ENCODE assay signal across 9 mouse cellular contexts in genomic region chr12:111812611-111813010, GRCm38 (mm10). TPM values are rescaled to one million over a fixed set of nuclear protein-coding genes. Genes with fewer than 3 reads are reported as not detected.
DNase-seq lines count a peak whose midpoint lies in the region; ATAC-seq lines count a peak whose summit lies in the region.
"Had no signal": no experiment of that assay in that cellular context is flagged by ENCODE, and none has a peak within 500 bp of the region (broad histone marks: within the 10 kb centered on the region; RNA-seq: fewer than 3 reads in every experiment).

No protein-coding gene starts in this region.

- peak overlapping the region; percentile 69 for H3K9ac ChIP-seq in kidney, embryonic 15.5 days
- peak overlapping the region; percentile 72 for H3K9ac ChIP-seq in embryonic facial prominence, embryonic 12.5 days

- ATAC-seq in kidney, embryonic 15.5 days (replicated peaks; ENCODE audit: low FRiP score), result no peak
- ATAC-seq in embryonic facial prominence, embryonic 12.5 days (ENCODE audit: insufficient number of reproducible peaks, insufficient read depth, low FRiP score, low TSS enrichment), result no peak
- no peak for ATAC-seq in erythroid progenitor cell, adult 5-6 weeks (replicated peaks; ENCODE audit: low FRiP score, poor library complexity, severe bottlenecking)
- ATAC-seq: activated CD4-positive, CD25-positive, alpha-beta regulatory T cell, adult 4 months had no signal

- H3K27me3 ChIP-seq in kidney, embryonic 15.5 days, result no peaks in the 10 kb centered on the region
- H3K27me3 ChIP-seq in embryonic facial prominence, embryonic 12.5 days, result no peaks in the 10 kb centered on the region

- peaks cover 16% of the 10 kb centered on the region for H3K36me3 ChIP-seq in kidney, embryonic 15.5 days
- peaks cover 13% of the 10 kb centered on the region for H3K36me3 ChIP-seq in embryonic facial prominence, embryonic 12.5 days

- DNase-seq in kidney, postnatal 14 days, result no peak
- DNase-seq in induced T-regulatory cell, adult 2 months (ENCODE audit: low read depth), result peak; percentile 14
- DNase-seq in naive thymus-derived CD4-positive, alpha-beta T cell, adult 2 months (ENCODE audit: low read depth), result peak; percentile 34
- DNase-seq in thymus, postnatal 14 days, result no peak
- no peak for DNase-seq in urinary bladder, postnatal 10 days (ENCODE audit: low spot score)

- peak overlapping the region; percentile 65 for H3K4me3 ChIP-seq in kidney, embryonic 15.5 days (replicated peaks)
- peak overlapping the region; percentile 60 for H3K4me3 ChIP-seq in embryonic facial prominence, embryonic 12.5 days

- H3K27ac ChIP-seq in kidney, embryonic 15.5 days, result no peak overlapping the region
- H3K27ac ChIP-seq in embryonic facial prominence, embryonic 12.5 days, result no peak overlapping the region

- H3K9me3 ChIP-seq in kidney, embryonic 15.5 days (replicated peaks), result no peaks in the 10 kb centered on the region
- H3K9me3 ChIP-seq in embryonic facial prominence, embryonic 12.5 days, result no peaks in the 10 kb centered on the region

- peaks cover 58% of the 10 kb centered on the region for H3K4me1 ChIP-seq in kidney, embryonic 15.5 days
- H3K4me1 ChIP-seq in embryonic facial prominence, embryonic 12.5 days, result peaks cover 49% of the 10 kb centered on the region

- H3K4me2 ChIP-seq in kidney, embryonic 15.5 days, result peak overlapping the region; percentile 86
- H3K4me2 ChIP-seq in embryonic facial prominence, embryonic 12.5 days (replicated peaks), result peak overlapping the region; percentile 86

- 63% methylated on average over 12 of the region's 12 CpGs for WGBS in kidney, embryonic 15.5 days
- WGBS in embryonic facial prominence, embryonic 12.5 days, result 69% methylated on average over 12 of the region's 12 CpGs

RNA-seq across cellular contexts. Expression of gene Xrcc3, which starts 1.1 kb away (rescaled TPM):
- 14.0 and 14.3 TPM in 2 replicates for polyA plus RNA-seq in kidney, embryonic 15.5 days (2015; fragmentation: Nextera tagmentation; extraction: Ambion mirVana)
- polyA plus RNA-seq in embryonic facial prominence, embryonic 12.5 days (2016; fragmentation: Nextera tagmentation; extraction: Ambion mirVana), result 10.8 and 11.2 TPM in 2 replicates
- total RNA-seq in erythroid progenitor cell, adult 5-6 weeks (2015; ENCODE audit: low replicate concordance), result 8.0 and 12.3 TPM in 2 replicates
- 5.3 and 28.4 TPM in 2 replicates for total RNA-seq in erythroid progenitor cell, adult 5-6 weeks (2017; ENCODE audit: low replicate concordance)

RNA-seq across cellular contexts. Expression of gene Zfyve21, which starts 1.4 kb away (rescaled TPM):
- 117 and 125 TPM in 2 replicates for polyA plus RNA-seq in kidney, embryonic 15.5 days (2015; fragmentation: Nextera tagmentation; extraction: Ambion mirVana)
- 88.9 and 90.9 TPM in 2 replicates for polyA plus RNA-seq in embryonic facial prominence, embryonic 12.5 days (2016; fragmentation: Nextera tagmentation; extraction: Ambion mirVana)
- 4.2 and 9.4 TPM in 2 replicates for total RNA-seq in erythroid progenitor cell, adult 5-6 weeks (2015; ENCODE audit: low replicate concordance)
- total RNA-seq in erythroid progenitor cell, adult 5-6 weeks (2017; ENCODE audit: low replicate concordance), result 5.6 and 8.4 TPM in 2 replicates

RNA-seq across cellular contexts. Expression of gene Klc1, which starts 54.0 kb away (rescaled TPM):
- 81.8 and 98.5 TPM in 2 replicates for polyA plus RNA-seq in kidney, embryonic 15.5 days (2015; fragmentation: Nextera tagmentation; extraction: Ambion mirVana)
- polyA plus RNA-seq in embryonic facial prominence, embryonic 12.5 days (2016; fragmentation: Nextera tagmentation; extraction: Ambion mirVana), result 149 and 157 TPM in 2 replicates
- 18.0 and 31.7 TPM in 2 replicates for total RNA-seq in erythroid progenitor cell, adult 5-6 weeks (2015; ENCODE audit: low replicate concordance)
- total RNA-seq in erythroid progenitor cell, adult 5-6 weeks (2017; ENCODE audit: low replicate concordance), result 38.2 and 63.6 TPM in 2 replicates

Comparison
In these comparisons a context has a peak if more than half of its experiments do, and no peak if none do; other contexts are left out.
1. DNase-seq: peak in induced T-regulatory cell, adult 2 months (single experiment) and naive thymus-derived CD4-positive, alpha-beta T cell, adult 2 months (single experiment); none in kidney, postnatal 14 days (single experiment), thymus, postnatal 14 days (single experiment) and urinary bladder, postnatal 10 days (single experiment).